Mouse (Mus musculus): ENCODE measurements around the gene Stk19. TPM values are rescaled to one million over a fixed set of nuclear protein-coding genes. Genes with fewer than 3 reads are reported as not detected.
"Not testable (repeated sequence)": the region's sequence is repeated elsewhere in the genome, so short reads cannot be mapped to it uniquely, and the experiment has no call there.

Stk19 gene
- total RNA-seq, 2 experiments from 2014 or later: 12.5 to 13.5 TPM

GRCm38 (mm10) chr17:34847192-34847591 lies 10.4 kb upstream of the Stk19 start:
- intact Hi-C loops (cut with DNase I): loop anchor here (10.0 kb wide), 1 partner anchor 388 kb away; the partner anchor contains the start of genes Atp6v1g2 and Nfkbil1
- no peak for DNase-seq

GRCm38 (mm10) chr17:34844884-34845283 lies 8.1 kb upstream of the Stk19 start:
- intact Hi-C loops (cut with DNase I): loop anchor here (10.0 kb wide), 1 partner anchor 390 kb away; the partner anchor contains the start of genes Atp6v1g2 and Nfkbil1
- DNase-seq: no peak

GRCm38 (mm10) chr17:34840736-34841307 lies 4.1 kb upstream of the Stk19 start:
- intact Hi-C loops (cut with DNase I): loop anchor here (10.0 kb wide), 1 partner anchor 394 kb away; the partner anchor contains the start of genes Atp6v1g2 and Nfkbil1
- DNase-seq: no peak

GRCm38 (mm10) chr17:34838785-34839184 lies 2.0 kb upstream of the Stk19 start:
- no peak for DNase-seq
- intact Hi-C loops (cut with DNase I): no loop called here

- intact Hi-C loops (cut with DNase I): no loop called here
- peak in 1 of 2 experiments; percentile 14 for DNase-seq
Observed at GRCm38 (mm10) chr17:34837464-34838324, 949 bp upstream of the Stk19 start.

DNA sequence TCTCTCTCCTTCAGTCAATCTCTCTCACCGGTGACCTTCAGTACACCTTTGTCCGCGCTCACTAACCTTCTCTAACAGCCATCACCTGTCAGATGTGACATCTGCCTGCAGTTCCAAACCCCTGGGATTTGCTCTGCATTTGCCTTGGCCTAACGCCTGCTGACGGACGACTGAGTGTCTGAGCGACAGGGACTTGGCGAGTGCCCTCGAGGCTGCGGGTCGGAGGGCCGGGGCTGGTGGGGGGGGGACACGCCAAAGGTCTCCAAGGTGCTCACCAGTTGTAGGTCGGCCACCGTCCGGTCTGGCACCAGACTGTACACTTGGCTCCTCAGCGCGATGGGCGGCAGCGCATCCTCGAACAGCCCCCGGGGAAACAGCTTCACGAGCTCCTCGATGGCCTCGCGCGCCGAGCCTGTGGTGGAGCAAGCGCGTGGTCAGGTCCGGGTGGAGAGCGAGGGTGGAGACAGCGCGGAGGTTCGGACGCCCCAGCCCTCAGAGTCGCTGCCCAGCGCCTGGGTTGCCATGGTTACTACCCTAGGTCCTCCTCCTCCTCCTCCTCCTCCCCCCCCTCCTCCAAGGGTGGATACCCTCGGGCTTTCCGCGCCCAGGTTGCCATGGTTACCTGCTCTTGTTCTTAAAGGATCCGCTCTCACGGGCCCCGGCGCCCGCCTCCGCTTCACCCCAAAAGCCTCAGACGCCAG lies 440 bp downstream of the Stk19 start:
- peak in 1 of 2 experiments; percentile 23 for DNase-seq
- intact Hi-C loops (cut with DNase I): no loop called here

DNA sequence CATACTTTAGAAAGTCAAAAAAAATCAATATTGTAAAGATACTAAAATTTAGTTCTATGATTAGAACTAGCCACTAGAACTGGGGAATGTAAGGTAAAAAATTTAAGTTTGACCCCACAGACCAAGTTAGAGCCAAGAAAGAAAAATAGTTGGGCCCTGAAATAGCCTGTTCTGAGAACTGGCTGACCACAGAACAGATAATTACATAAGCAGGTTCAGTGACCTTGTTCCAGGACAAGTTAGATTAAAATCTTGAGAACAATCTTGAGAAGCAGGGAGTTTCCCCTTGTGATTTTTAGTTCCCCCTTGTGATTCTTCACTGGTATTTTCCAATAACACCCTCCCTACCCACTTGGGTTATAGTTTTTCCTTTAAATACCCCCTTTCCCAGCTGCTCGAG lies 6.0 kb downstream of the Stk19 start:
- DNase-seq; intact Hi-C loops (cut with DNase I): not testable (repeated sequence)

DNA sequence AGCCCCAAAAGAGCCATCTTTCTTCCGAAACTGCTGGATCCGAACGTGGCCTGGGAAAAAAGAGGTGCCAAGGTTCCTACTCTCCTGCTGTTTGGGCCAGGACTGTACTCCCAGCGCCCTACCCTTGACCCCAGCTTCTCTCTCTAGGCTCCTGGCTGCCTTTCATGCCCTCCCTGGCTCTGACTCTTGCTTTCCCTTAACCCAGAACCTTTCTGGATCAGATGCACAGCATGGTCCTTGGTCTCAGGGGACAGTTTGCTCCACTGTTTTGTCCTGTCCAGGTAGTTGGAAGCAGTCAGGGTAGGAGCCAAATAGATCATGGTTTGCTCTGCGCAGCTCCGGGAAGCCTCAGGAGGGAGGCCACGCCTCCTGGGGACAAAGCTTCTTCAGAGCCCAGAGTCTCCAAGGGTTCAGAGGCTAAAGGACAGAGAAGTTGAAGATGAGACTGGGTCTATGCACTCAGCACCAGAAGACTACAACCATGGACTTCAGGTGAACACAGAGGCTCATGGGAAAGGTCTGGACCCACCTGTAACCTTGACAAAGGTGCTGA lies 21.9 kb downstream of the Stk19 start:
- DNase-seq: no peak

GRCm38 (mm10) chr17:34813747-34814146 lies 23.0 kb downstream of the Stk19 start:
- peak; percentile 24 to 32 for DNase-seq
- intact Hi-C loops (cut with DNase I): loop anchor here (2.0 to 5.0 kb wide), 2 partner anchors 83 to 161 kb away; no protein-coding TSS in a partner anchor

More for the DNA sequence above, 21.9 kb downstream of the Stk19 start:
- intact Hi-C loops (cut with DNase I): loop anchor here (5.0 kb wide), 1 partner anchor 163 kb away; no protein-coding TSS in a partner anchor

GRCm38 (mm10) chr17:34811275-34811674 lies 25.5 kb downstream of the Stk19 start:
- intact Hi-C loops (cut with DNase I): loop anchor here (5.0 kb wide), 1 partner anchor 159 kb away; no protein-coding TSS in a partner anchor

GRCm38 (mm10) chr17:34810811-34811210 lies 25.9 kb downstream of the Stk19 start:
- not testable (repeated sequence) for DNase-seq
- intact Hi-C loops (cut with DNase I): loop anchor here (5.0 kb wide), 1 partner anchor 159 kb away; no protein-coding TSS in a partner anchor

More at GRCm38 (mm10) chr17:34811275-34811674, 25.5 kb downstream of the Stk19 start:
- no peak for DNase-seq

DNA sequence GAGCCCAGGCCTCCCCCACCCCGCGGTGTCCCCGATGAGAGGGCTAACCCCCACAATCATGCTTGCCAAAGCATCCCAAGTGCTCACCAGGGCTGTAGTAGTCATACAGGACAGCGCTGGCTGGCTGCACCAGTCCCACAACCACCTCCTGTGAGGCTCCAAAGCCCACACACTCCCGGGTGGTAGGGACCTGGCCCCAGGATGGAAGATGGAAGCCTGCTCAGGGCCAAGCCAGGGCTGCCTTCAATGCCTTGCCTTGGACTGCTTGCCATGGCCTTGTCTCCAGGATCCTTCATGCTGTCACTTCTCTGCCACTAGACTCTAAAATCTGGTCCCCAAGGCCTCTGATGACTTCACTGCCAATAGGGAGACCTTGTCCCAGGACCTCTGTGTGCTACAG lies 26.3 kb downstream of the Stk19 start:
- DNase-seq: not testable (repeated sequence)
- intact Hi-C loops (cut with DNase I): loop anchor here (5.0 kb wide), 1 partner anchor 158 kb away; no protein-coding TSS in a partner anchor

DNA sequence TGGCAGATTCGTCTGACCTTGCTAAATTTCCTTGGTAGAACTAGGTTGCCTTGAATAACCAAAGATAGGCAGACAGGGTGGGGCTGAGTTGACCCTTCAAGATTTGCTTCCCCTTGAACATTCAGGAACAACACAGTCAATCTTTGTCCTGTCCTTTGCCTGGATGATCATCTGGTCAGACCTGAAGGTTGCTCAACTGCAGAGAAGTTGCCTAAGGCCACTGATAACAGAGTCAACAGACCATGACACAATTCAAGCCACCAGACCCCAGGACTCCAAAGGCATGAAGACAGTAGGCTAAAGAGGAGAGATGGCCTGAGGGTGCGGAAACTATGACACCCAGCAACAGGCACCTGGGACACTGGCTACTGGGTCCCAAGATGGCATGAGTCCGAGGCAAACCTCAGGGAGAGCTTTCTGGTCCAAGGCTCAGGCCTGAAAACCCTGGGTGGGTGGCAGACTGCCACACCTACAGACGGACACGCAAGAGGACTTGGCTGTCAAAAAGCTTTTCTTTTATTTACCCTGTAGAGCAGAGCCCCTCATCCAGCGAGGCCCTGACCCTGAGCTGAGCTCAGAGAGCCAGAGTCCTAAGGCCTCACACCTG lies 28.0 kb downstream of the Stk19 start:
- DNase-seq: no peak
- intact Hi-C loops (cut with DNase I): no loop called here

GRCm38 (mm10) chr17:34807176-34807575 lies 29.6 kb downstream of the Stk19 start:
- intact Hi-C loops (cut with DNase I): no loop called here
- DNase-seq: no peak

DNA sequence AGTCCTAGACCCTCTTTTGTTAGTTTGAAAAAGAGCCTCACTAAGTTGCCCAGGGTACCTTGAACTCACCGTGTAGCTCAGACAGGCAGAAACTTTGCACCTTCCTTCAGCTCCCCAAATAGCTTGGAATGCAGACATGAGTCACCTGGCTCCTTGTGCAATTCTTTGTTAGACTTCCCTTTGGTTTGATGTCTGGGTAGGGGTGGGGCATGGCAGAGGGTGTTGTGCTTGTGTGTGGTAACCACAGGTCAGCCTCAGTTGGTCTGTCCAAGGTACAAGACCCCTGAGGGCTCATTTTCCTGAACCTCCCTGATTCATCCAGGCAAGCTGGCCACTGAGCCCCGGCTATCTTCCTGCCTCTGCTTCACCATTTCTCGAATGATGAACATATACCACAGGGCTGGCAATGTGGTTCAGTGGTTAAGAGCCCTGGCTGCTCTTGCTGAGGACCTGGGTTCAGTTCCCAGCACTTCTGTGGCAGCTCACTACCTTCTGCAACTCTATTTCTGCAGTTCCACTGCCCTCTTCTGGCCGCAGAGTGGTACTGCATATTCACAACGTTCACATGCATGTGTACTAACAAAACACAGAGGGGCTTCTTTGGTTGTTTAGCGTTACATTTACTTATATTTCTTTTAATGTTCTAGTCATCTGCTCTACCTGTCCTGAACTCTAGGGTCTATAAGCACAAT lies 31.7 kb downstream of the Stk19 start:
- intact Hi-C loops (cut with DNase I): loop anchor here (5.0 kb wide), 1 partner anchor 88 kb away; no protein-coding TSS in a partner anchor
- DNase-seq: no peak

DNA sequence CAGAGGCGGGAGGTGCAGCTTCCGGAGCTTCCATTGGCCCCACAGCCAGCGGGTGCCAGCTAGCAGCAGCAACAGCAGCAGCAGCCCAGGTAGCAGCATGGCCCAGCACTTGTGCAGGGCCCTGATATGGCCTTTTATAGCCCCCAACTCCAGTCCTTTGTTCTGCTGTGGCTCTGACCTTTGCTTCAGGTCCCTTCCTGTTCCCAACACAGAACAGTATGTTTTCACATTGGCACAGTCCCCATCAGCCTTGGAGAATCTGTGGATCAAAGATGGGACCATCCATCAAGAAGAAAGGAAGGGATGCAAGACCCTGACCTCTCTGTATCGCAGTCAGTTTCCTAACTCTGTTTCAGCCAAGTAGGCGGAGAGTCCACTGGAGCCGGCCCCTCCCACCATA lies 32.4 kb downstream of the Stk19 start, which contains the start of gene Cyp21a1:
TSS of gene Cyp21a1 (minus strand) at position 261 of the 400 bp plus-strand sequence.
- intact Hi-C loops (cut with DNase I): loop anchor here (5.0 kb wide), 1 partner anchor 87 kb away; no protein-coding TSS in a partner anchor
- DNase-seq: not testable (repeated sequence)

DNA sequence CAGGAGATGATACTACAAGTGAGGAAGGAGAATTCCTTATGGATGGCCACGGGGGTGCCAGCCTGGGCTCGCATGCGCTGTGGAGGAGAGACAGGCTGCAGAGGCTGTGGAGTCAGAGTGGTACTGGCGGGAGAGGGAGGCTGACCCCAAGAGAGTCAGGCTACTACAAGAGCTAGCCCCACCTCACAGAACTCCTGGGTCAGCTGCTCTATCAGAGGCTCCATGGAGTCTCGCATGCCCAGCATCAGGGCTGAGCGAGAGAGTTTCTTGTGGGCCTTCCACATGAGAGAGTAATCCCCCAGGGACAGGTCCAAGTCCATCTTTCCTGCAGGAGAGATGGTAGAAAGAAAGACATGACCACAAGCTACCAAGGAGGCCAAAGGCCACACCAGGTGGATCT lies 33.4 kb downstream of the Stk19 start:
- intact Hi-C loops (cut with DNase I): loop anchor here (5.0 kb wide), 1 partner anchor 86 kb away; no protein-coding TSS in a partner anchor
- not testable (repeated sequence) for DNase-seq

DNA sequence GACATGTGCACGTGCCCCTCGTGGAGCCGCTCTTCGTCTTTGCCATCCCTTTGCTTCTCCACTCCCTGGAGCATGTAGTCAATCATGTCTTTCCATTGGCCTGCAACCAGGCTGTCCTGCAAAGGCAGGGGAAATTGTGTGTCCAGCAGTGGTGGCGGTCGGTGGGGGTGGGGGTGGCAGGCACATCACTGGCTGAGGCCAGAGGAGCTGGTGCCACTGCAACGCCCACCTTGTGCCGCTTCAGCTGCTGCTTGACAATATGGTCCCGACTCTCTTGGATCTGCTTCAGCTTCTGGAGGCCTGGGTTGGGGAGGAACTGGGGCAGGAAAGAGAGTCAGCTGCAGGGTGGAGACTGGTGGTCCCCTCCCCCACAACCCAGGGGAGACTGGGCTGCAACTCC lies 34.0 kb downstream of the Stk19 start:
- intact Hi-C loops (cut with DNase I): loop anchor here (5.0 kb wide), 1 partner anchor 85 kb away; no protein-coding TSS in a partner anchor

More for the DNA sequence above, 34.0 kb downstream of the Stk19 start:
- not testable (repeated sequence) for DNase-seq
